Mouse (Mus musculus) ES-E14 (cell line): ENCODE measurements around the gene Trim44.

ENCODE experiments used
- HCFC1 ChIP-seq: IDR thresholded peaks from 2 replicates; pipeline ENCODE4 v1.6.1; 2012; ENCODE audit warnings: low read length, inconsistent platforms, borderline replicate concordance; ENCODE audit not compliant: insufficient read depth
- MAFK ChIP-seq: IDR thresholded peaks from 2 replicates; pipeline ENCODE4 v1.6.1; 2014; ENCODE audit warnings: mild to moderate bottlenecking, low read depth, low read length, inconsistent platforms; ENCODE audit not compliant: insufficient read depth
- ZNF384 ChIP-seq: IDR thresholded peaks from 2 replicates; pipeline ENCODE4 v1.6.1; 2012; ENCODE audit warnings: low read depth, low read length, inconsistent platforms

GRCm38 (mm10) chr2:102382519-102382918 is 25.1 kb downstream of the Trim44 start:
- TF ChIP-seq ZNF384 (no peak), MAFK (no peak), HCFC1 (no peak)
